Mouse (Mus musculus): ENCODE measurements around the gene Shld1.

GRCm38 (mm10) chr2:132714522-132714921, 27.8 kb downstream of the Shld1 start:
- TF ChIP-seq CTCF (IDR thresholded peaks at IDR 0.05; ENCODE audit: low read depth), result no peak
- no peak for TF ChIP-seq EP300 (IDR thresholded peaks at IDR 0.05; ENCODE audit: low read depth)

Measured in heart, postnatal 0 days (tissue).